Mouse (Mus musculus) kidney, postnatal 4 days (tissue): ENCODE results near the gene Tpx2.
A peak's percentile ranks its signal among the peaks of the same experiment; 100 is the strongest.

ENCODE experiments used
- DNase-seq, 2 experiments: peaks; one replicate each; pipeline ENCODE4 v3.0.0; 2021; ENCODE audit warnings: mixed read lengths in 2 of 2

Tpx2 gene

DNA sequence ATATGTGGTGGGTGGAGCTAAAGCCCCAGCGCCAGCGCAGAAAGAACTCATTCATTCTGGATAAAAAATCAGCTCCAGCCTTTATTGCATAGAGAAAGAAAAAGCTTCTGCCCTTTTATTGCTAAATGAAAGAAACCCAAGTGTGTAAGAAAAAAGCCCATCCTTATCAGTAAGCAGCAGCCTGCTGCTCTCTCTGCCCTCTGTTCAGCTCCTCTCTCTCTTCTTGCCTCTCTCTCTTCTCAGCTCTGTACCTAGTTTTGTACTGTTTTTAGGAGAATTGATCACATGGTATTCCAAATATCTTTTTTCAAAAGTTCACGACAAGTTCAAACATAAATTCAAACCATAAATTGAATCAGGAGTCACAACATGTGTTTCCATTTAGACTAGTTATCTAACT, 30.5 kb downstream of the Tpx2 start:
- DNase-seq, result no peak

DNA sequence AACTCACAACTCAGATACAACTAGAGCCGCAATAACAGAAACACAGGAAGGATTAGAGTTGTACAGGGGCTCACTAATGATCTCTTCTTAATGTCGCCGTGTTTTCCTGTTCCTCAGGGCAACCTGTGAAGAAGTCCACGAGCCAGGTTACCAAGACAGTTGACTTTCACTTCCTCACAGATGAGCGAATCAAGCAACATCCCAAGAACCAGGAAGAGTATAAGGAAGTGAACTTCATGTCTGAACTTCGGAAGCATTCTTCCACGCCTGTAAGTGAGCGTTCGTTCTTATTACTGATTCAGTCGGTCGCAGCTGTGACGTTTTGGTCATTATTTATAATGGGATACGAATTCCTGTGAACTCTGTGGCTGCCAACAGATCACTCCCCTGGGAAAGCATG, 33.1 kb downstream of the Tpx2 start:
- no peak for DNase-seq

DNA sequence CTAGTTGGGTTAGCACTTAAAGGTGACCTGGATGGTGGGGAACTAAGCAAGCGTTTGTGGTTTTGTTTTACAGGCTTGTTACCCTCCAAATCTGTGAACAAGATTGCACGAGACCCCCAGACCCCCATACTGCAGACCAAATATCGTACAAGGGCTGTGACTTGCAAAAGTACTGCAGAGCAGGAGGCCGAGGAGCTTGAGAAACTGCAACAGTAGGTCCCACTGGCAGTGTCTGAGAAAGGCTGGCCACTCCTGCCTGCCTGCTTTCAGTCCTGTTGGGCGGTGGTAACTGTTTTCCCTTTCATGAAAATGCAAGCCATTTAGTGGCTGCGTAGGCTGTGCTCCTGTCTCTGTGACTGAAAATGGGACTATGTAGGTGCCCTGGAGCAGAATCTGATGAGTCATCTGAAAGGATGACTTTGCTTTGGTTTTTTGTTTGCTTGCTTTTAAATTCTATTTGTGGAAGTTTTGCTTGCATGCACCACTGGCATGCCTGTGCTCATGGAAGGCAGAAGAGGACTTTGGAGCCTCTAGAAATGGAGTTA, 36.4 kb downstream of the Tpx2 start:
- no peak for DNase-seq

DNA sequence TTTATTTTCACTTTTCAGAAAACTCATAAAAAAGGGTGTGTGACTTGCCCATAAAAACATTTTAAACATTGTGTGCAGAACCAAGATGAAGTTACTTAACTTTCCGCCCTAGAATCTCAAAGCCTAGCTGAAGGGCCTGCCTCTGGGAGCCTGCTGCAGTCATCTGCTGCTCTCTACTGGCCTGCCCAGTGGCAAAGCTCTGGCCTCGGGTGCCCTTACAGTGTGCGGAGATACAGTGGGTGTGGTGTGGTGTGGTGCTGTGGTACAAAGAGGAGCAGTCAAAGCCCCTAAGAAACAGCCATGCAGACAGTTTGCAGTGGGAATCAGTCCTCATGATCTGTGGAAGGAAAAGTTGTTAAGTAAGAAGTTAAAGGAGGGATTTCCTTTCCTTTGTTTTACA, 39.5 kb downstream of the Tpx2 start:
- DNase-seq, result no peak

DNA sequence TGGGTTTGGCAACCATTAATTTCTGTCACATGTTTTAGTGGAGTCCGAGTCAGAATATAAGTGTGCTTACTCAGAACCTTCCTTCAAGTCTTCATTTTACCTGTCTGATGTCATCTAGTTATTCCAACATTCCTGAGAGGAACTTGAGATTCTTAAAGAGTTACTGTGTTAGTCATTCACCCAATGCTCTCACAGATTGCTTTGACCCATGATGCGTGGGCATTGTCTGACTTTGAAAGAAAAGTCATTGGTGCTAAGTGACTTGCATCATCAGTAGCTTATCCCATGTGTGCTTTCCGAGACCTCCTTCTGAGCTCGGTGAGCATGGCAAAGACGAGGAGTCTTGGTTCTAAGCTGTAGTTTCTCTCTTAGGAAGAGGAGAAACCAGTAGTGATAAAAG, 41.0 kb downstream of the Tpx2 start:
- DNase-seq, result no peak

DNA sequence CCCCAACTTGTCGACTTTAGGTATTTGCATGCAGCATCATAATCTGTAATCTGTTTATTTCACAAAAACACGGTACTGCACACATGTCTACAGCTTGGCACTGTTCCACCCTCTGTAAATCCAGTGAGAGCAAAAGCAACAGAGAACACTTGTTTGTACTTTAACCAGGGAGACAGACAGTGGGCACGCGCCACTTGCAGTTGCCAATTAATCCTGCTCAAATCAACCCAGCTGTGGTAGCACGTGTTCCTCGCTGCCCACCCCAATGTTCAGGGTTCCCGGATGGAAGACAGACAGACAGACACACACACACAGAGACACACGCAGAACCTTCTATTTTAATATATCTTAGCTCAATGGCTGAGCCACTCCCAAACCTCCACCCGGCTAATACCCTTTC, 48.1 kb downstream of the Tpx2 start:
- DNase-seq, result no peak

DNA sequence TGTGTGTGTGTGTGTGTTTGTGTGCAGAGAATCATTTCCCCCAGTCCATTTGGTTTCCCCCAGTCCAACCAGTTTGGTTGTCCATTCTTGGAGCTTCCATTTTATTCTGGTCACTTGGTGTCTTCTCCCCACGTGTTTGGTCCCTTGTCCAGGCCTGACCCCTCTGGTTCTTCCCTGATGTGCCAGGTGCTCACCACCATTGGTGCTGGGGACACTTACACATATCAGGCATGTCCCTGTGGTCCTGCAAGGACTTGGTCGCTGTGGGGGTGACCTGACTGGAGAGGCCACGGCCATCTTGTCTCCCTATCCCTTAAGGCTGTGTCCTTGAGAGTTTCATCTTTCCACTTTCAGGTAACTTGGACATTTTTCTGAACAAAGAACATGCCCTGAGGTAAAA, 49.2 kb downstream of the Tpx2 start:
- no peak for DNase-seq

DNA sequence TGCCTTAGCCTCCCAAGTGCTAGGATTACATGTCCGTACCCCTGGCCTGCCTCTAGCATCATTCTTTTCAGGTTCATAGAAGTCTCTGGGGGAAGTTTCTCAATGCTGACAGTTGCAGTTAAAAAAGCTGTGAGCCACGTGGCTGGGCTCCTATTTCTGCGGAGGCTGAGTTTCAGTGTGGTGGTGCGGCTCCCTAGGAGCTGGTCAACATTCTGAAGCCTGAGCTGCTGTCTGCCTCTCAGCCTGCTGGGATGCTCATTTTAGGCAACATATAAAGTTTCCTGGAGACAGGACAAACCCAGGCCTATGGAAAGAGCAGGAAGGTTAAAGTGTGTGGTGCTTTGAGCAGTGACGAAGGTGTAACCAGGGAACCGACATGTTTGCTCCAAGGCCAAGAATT, 51.2 kb downstream of the Tpx2 start:
- DNase-seq, result no peak

DNA sequence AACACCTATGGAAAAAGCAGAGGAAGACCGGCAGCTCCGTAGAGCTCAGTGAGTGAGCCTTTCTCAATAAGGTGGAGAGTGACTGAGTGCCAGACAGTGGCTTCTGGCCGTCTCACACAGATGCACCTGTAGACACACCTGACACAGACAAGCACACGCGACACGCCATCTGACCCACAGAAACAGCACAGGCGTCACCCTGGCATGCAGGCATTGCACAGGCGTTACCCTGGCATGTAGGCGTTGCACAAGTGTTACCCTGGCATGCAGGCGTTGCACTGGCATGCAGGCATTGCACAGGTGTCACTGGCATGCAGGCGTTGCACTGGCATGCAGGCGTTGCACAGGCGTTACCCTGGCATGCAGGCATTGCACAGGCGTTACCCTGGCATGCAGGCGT, 53.5 kb downstream of the Tpx2 start:
- no peak for DNase-seq

DNA sequence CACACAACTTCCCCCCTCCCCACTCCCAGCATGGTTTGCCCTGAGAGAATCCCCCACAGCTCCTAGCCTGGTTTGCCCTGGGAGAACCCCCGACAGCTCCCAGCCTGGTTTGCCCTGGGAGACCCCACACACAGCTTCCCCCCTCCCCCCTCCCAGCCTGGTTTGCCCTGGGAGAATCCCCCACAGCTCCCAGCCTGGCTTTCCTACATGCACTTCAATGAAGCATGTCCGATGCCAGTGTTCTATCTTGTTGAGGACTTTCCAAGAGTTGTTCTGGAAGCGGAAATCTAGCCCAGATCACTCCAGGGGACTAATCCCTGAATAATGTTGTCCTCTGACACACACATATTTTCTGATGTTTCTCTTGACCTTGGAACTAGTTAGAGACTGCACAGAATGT, 54.9 kb downstream of the Tpx2 start:
- DNase-seq, result no peak

DNA sequence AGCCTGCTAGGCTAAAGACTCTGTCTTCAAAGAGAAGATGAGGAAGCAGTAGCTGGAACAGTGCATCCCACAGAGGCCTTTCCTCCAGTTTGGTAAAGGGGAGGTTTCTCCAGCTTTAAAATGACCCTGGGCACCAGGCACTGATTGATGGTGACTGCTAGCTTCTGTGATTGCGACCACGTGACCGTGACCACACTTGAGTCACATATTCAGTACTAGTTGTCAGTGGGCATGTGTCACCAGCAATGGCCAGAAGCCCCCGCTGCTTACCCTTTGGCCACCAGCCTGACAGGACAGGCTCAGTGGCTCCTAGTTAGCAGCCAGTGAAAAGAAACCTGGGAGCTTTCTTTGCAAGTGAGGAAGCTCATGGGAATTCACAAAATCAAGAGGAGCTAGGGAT, 55.8 kb downstream of the Tpx2 start:
- DNase-seq, result peak in 1 of 2 experiments; percentile 44

DNA sequence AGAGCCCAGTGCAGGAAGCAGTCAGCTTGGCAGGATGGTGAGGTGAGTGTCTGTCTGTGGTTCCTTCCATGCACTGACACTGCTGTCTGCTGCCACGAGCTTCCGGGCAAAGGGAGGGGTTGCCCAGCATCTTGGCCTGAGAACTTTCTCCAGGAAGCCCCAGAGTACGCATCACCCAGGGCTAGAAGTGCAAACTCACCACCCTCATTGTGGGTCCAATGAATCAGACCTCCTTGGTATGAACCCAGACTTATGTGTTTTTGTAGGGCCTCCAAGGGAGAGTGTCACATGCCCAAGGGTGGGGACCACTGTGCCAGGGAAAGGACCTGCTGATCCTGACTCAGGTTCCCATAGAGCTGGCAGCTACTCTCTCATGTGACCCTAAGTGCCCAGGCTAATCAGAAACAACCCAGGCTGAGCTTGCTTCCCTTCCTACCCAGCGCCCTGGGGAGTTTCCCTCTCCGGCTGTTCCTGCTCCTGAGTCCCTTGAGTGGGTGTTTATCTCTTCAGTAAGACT, 56.4 kb downstream of the Tpx2 start:
- no peak for DNase-seq

DNA sequence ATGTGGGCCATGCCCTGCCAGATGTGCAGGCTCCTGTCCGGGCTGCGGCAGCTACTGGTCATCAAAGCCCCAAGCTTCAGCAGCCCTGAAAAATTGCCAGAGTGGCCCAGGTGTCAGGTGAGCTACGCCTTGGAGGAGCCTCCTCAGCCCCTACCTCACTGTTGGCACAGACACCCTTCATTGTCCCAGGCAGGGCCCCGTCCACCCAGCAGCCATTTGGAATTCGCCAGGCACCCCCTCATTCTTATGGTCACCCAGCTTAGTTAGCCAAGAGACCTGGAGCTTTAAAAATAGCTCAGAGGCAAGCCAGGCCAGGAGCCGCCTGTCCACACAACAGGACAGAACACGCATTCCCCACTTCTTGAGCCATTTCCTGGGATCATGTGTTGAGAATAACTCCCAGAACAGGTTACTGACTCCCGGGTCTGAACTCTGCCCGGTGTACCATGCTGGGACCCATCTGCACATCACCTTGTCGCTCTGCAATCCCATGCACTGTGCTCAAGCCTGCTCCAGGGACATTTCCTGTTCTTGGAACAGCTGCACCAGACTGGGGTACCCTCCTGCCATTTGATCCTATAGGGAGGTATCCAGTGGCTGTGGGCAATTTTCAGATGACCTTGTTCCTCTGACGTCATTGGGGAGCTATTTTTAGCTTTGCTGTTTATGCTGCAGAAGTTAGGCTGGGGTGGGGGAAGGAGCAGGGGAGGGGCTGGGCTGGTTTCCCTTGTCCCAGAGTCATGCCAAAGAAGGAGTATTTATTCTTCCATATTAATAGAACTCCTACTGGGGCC, 57.5 kb downstream of the Tpx2 start:
- DNase-seq, result no peak

DNA sequence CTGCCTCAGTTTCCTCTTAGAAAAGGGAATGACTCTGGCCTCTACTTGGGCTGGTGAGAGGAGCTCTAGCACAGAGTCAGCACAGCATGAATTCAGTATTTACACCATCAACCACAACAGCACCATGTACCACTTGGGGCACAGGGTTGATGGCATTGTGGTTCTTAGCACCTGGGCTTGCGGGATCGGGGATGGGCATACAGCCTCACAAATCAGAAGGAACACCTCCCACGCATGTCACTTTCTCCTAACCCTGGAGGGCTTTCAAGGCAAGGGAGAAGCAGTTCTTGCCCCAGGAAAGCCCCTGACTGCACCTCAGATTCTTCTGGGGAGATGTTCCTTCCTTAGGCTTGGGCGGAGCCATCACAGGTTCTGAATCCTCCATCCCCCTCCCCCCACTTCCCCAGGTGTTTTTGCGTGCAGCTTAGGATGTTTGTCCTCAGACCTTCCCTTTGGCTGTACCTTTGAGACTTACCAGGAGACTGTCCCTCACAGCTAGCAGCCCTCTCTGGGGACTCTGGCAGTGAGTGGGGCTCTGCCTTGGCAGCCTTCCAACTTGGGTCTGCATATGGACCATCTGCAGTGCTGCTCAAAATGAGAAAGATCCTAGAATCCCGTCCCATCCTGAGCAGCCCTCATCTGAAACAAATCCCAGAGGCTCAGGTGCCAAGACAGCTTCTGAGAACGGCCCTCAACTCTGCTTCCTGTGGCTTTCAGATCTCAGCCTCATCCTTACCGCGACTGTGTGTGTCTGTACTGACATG, 58.7 kb downstream of the Tpx2 start:
- no peak for DNase-seq

DNA sequence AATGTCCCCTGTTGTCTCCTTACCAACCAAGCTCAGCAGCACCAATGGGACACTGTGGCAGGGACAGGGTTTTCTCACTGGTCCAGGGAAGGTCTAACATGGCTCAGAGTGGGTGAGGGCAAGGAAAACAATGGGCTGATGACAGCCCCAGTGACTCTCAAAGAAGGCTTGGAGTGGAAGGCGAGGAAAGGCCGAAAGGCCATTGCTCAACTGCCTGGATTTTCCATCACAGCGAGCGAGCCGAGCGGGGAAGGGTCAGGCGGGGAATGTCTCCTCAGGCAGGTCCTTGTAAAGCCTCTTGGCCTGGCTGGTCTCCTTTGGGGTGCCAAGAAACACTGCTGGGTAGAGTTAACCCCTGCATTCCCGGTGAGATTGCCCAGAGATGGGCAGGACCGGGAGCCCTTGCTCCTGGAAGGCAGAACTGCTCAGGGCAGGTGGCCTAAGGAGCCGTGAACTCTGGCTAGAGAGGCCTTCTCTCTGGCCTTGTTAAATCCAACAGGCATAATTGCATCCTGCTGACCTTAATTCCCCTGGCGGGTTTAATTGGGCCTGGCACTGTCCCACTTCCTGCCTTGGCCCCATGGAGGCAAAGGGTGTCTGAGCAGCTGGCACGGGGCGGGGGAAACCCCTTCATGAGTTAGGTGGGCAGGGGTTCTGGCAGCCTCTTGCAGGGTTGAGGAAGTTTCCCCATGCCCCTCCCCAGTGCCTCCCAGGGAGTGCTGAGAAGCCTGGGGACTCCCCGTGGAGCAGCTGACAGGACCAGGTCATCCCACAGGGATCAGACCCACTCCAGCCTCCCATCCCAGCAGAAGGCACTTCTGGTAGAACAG, 59.6 kb downstream of the Tpx2 start:
- no peak for DNase-seq

DNA sequence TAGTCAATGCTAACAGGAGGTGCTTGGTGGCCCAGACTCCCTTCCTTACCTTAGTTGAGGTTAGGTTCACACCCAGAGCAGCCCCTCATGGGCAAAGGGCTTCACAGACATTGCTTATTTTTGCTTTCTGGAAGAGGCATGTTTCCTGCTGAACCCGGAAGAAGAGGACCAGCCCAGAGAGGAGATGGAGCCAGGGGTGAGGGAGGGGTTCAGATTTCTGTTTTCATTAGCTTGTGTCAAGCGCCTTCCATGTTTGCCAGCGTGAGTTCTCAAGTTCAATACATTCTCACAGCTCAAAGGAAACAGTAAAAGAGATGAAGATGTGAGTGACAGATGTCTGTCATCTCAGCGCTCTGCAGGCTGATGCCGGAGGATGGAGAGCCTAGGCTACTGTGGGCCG, 62.1 kb downstream of the Tpx2 start:
- DNase-seq, result no peak

DNA sequence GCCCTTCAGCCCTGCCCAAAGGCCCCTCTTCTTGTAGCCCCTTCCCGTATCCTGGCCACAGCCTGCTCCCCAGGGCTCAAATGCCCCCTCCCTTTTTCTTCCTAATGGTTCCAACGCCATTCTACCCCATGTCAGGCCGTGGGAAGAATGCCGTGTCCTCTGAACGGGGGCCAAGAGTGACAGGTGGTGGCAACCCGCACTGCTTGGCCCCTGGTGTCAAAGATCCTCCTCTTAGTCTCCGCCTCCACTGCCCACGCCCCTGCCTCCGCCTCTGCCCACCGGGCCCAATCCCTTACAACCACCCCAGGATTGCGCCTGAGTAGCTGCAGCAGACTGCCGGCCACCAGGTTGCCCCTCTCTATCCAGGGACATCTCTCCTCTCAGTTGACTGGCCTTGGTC, 63.3 kb downstream of the Tpx2 start, which contains the start of gene Mylk2:
Mylk2 (plus strand) TSS at position 322 of the 400 bp plus-strand sequence.
- DNase-seq, result no peak

DNA sequence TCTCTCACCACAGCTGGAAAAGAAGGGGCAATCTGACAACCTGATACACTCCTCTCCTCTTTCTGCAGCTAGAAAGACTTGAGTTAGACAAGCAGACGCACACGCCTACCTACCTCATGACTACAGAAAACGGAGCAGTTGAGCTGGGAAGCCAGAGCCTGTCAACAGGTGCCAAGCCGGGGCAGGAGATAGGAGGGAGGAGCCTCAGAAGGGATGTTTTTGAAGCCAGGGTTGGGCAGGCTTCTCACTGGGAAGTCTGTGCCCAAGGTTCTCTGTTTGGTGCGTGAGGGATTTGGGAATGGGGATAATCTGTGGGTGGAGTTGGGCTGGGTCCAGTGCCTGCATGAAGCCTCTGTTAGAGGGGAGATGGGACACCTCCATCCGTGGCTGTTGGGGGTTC, 63.7 kb downstream of the Tpx2 start:
- no peak for DNase-seq

DNA sequence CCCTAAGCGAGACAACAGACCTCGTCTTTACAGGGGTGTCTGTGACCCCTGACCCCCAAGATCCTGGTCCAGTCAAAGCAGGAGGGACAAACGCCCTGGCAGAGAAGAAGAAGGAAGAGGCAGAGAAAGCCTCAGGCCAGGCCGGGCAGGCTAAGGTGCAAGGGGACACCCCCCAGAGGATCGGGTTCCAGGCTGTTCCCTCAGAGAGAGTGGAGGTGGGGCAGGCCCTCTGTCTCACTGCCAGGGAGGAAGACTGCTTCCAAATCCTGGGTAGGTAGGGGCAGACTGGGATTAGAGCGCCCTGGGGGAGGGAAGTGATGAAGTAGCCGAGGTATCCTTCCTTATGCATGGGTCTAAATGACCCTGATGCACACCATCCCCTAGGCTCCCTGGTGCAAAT, 65.7 kb downstream of the Tpx2 start:
- no peak for DNase-seq

DNA sequence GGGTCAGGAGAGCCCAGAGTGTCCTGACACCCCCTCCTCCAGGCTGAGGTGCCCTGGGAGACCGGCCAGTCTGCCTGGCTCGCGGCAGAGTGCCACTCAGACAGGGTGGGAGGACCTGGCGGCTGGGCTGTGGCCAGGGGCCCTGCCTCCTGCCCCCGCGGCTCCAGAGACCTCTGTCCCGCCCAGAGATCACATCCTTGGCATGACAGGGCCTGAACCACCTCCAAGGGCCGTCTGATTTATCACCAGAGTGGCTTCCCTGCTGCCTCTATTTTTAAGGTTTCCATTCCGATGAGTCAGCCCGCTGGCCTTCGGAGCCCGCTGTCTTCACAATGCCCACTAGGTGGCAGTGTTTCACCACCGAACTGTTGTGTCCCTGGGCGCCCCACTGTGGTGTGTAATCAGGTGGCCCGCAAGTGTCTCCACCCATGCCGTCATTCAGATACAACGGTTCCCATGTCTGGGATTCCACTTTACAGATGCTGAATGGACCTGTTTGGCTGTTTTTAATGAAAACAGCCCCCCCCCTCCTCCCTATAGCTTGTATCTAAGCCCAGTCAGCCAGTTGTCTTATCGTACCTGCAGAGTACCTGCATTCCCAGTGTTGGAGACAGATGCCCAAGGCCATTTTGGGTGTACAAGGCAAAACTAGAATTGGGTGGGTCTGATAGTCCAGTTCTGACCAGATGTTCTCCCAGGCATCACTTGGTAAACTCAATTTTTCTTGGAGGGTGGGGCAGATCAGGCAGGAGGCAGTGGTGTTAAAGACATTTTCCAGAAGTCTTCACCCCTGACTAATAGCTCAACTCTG, 66.8 kb downstream of the Tpx2 start:
- peak; percentile 88 to 91 for DNase-seq

DNA sequence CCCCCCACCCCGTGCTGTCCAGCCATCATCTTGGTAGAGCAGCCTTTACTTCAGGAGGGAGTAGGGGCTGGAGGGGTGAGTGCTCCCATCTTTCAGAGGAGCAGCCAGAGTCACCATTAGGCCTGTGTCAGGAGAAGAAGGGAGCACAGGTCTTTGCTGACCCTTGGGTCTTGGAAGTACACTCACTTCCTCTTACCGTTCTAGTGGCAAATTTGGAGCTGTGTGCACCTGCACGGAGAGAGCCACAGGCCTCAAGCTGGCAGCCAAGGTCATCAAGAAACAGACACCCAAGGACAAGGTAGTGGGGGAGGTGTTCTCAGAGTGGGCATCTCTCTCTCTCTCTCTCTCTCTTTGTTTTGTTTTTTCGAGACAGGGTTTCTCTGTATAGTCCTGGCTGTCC, 67.7 kb downstream of the Tpx2 start:
- DNase-seq, result no peak

DNA sequence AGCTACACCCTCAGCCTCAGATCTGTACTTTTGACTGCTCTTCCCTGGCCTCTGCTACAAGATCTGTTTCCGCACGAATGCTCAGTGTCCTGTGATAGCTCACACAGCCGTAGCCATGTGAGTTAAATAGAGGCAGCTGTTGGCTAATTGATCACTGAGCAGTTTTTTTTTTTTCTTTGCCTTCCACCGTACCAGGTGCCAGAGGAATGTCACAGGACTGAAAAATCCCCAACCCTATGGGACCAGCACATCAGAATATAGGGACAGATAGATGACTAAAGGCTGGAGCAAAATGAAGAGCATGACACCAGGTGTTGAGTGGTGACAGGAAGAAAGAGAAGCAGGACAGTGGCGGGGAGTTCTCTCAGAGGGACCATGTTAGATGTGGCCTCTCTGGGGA, 68.3 kb downstream of the Tpx2 start:
- DNase-seq, result no peak
